Mouse (Mus musculus) c-Kit-positive CD71-negative TER-119-negative erythroid progenitor cells, embryonic 14.5 days (primary cell): ENCODE results near the gene Rnase11.
A peak's percentile ranks its signal among the peaks of the same experiment; 100 is the strongest.
"Not testable (repeated sequence)": the region's sequence is repeated elsewhere in the genome, so short reads cannot be mapped to it uniquely, and the experiment has no call there.

Experiments
- DNase-seq: peaks from one replicate; pipeline ENCODE4 v3.0.0-alpha.2; 2013; ENCODE audit warnings: low read depth

Rnase11 gene

DNA sequence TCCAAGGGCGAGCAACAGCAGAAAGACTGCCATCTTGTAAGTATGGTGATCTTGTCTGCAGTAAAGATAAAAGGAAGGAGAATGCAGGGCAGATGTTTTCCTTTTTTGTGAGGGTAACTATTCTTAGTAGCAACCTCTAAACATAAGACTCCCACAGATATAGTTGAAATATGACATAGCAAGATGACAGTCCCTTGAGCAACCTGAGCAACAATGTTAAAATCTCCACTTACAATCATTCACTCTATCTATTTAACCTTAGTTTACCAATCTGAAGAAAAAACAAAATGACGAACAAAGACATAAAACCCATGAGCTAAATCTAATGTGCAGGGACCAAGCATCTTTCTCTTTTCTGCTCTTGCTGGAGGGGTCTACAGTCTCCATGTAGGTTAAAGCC is at the start of gene Rnase11:
TSS of gene Rnase11 (minus strand) at position 101 of the 400 bp plus-strand sequence.
- DNase-seq, result no peak

- no peak for DNase-seq
These were observed 49.0 kb upstream of the Rnase11 start for GRCm38 (mm10) chr14:51098921-51099320.

DNA sequence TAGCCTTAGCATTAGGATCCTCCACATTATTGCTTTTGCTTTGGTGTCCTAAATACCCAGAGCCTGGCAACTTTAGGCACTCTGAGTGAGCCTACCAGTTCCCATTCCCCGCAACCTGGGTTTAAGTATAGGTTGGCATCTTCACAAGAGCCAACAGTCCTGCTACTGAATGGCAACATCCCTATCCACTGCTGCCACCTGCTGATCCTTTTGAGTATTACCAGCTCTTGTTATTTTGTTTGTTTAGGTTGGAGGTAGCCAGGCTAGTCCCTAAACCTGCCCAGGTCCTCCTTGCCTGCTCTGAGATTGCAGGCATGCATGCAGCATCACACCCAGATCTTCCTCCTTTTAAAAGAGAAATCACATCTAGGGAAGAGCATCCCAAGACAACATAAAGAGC is 48.3 kb upstream of the Rnase11 start:
- DNase-seq, result not testable (repeated sequence)

DNA sequence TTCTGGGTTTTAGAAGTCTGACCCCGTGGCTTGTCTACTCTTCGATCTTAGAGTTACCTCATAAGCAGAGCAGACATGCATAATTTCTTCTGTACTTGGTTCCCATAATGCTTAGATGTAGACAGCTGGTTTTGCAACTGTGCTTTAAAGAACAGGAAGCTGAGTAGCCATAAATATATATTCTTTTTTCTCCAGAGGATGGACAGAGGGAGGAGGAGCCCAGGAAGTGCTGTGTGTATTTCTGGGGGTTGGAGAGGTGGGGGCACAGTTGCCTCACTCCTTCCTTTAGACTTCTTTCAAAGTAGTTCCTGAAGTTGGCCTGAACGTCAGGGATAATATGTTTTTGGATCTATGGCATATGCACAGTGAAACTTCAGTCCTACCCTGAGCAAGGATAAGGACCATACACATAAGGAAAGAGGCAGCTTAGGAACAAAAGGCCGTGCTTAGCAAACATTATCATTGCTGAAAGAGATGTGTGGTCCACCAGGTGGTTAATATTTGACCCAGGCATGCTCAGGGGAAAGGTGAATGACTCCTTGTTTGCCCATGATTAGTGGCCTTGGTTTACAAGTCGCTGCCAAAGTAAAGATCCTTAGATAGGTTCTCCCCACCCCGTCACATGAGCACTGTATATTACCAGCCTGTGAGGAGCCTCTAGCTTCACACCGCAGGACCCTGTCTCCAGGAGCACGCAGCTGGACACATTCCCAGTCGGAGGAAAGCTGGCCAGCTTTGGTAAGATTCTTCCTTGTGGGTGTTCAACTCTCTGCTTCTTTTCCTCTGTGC is 46.0 kb upstream of the Rnase11 start:
- DNase-seq, result no peak

- DNase-seq, result no peak
These were observed 45.0 kb upstream of the Rnase11 start for GRCm38 (mm10) chr14:51094921-51095320.

DNA sequence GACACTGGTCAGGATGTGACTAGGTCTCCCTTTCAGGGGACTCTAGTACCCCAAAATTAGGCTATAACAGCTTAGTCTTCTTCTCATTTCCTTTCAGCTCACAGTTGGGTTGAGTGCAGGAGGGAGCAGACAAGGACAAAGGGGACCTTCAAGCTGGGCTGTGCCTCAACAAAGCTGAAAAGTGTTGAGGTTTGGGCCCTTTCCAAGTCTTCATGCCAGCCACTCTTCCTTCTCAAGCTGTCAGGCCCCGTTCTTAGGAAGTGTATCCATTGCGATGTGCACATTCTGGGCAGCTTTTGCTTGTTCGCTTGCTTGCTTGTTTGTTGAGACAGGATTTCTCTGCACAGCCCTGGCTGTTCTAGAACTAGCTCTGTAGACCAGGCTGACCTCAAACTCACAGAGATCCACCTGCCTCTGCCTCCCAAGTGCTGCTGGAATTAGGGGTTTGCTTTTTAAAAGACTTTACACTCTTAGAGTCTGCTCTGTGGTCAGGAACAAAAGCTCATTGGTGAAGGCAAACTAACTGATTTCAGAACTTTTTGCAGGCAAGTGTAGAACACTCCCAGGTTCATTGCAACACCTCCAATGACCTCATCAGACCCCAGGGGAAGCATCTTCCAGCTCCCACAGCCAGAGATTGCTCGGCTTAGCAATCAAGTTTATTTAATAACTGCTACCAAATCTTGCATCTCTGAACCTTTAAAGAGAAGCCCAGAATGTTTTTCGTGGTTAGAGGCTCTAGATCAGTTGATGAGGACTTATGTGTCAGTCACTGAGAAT is 44.3 kb upstream of the Rnase11 start:
- DNase-seq, result no peak

DNA sequence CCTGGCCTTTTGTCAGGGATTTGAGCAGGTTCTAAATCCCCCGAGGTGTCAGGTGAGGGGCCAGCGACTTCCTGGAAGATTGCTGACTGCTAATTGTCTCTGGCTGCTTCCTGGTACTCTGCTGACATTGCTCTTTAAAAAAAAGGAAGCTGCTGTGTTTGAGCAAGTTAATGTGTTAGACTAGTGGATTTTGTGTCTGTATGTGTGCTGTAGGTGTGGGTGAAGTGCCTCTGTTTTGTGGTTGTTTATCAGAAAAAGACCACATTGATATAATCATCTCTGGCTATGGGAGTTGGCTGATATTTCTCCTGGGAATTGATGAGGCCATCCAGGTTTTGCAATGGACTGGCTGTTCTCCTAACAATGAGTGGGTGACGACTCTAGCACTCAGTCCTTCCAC is 43.5 kb upstream of the Rnase11 start:
- no peak for DNase-seq

DNA sequence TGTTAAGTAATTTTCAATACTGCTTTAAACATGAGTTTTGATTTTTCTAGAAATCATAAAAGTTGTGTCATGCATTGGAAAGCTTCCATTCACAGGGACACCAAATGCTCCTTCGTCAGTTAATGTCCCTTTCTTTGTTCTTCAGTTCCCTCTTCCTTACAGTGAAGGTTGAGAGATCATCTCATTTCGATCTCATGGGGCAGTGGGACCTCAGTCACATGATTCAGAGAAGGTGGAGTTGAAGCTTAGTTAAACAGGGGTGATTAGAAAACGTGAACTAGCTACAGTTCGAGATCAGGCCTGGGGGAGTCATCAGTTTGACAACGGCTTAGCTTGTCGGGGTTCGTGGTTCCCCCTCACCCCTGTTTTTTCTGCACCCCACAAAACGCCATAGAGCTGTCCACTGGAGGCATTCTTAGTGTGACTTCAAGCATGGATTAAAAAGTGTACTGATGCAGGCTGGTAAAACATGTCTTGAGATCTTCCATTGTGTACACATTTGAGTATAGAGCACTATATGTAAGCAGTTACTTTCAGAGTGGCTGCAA is 42.2 kb upstream of the Rnase11 start:
- no peak for DNase-seq

DNA sequence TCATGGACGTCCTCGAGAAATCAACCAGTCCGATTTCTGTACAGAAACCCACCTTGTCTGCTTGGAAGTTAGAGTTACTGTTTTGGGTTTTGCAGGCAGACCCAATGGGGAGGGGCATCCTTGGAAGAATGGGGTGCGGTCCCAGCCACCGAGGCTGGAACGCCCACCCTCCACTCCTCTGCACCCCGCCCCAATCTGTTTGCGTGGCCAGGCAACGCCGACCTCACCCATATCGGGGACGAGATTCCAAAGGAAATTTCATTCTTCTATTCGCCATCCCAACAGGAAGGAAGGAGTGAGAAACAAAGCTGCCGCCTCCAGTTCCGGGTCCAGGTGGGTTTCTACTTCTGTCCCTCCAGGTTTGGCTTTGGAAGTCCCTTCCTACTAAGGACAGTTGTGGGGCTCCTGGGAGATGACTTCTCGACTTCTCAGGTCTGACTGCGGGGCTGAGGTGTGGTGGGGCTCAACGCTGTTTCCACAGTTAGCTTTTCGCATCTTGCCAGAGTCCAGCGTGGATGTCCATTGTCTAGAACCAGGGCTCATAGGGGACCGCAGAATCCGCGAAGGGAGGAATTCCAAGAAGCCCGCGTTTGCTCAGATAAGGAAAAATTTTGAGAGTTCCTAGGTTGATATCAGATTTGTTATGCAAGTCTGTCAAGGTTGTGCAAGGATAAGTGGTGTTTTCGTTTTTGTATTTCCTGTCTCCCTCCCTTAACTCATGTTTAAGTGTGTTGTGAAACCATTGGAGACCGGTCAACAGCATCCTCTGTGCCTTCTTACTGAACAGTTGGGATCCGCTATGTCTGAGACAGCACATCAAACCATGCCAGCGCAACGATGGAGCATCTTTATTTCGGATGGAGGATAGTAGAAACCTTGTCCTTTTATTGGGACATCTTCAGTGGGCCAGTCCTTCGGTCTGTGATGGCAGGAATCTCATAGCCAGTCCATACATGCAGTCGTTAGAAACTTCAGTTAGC is 41.2 kb upstream of the Rnase11 start, which contains the start of the genes Rnase4 and Ang:
TSS of gene Rnase4 (plus strand) at position 157 of the 980 bp plus-strand sequence.
TSS of gene Ang (plus strand) at position 230 of the 980 bp plus-strand sequence.
- DNase-seq, result no peak

DNA sequence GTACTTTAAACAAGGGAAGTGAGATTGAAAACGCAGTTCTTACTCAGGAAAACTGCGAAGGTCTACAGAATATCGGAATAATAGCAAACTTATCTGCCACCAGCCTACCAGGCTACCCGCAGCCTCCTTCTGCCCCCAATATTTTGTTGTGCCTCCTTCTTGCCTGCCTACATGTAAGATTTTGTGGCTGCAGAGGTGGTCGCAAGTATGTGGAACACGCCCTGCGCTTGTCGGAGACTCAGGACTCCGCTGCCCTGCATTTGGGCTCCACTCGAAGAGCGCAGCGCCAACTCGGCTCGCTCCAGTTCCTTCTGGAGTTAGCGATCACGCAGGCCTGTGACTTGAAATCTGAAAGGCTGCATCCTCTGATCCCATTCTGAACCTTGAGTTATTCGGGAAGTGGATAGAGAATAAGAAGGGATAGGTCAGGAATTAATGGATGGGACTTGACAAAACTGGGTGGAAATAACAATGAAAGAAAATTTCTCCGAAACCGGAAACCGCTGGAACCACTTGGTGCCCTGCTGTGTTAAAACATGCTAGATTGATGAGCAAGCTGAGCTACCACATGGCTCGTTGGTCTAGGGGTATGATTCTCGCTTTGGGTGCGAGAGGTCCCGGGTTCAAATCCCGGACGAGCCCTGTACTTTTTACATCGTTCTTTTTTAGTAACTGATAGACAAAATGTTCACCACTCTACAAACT is 40.3 kb upstream of the Rnase11 start:
- no peak for DNase-seq

DNA sequence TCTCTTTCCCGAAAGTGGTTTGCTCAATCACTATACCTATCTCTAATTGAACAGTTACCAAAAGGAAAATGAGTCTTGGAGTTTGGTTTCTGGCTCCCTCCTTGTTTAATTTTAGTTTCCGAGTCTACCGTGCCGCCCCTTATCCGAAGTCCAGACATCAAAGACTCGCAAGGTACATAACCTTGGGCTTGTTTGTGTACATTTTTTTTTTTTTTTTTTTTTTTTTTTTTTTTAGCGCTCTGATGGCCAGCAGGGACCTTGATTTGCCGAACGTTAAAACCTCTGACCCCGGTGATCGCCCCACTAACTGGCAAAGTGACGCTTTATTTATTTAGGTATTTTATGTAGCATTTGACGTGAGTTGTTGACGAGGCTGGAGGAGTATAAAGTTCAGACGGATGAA is 39.7 kb upstream of the Rnase11 start:
- DNase-seq, result no peak

GRCm38 (mm10) chr14:51088970-51089673 is 39.2 kb upstream of the Rnase11 start:
- DNase-seq, result peak; percentile 98

DNA sequence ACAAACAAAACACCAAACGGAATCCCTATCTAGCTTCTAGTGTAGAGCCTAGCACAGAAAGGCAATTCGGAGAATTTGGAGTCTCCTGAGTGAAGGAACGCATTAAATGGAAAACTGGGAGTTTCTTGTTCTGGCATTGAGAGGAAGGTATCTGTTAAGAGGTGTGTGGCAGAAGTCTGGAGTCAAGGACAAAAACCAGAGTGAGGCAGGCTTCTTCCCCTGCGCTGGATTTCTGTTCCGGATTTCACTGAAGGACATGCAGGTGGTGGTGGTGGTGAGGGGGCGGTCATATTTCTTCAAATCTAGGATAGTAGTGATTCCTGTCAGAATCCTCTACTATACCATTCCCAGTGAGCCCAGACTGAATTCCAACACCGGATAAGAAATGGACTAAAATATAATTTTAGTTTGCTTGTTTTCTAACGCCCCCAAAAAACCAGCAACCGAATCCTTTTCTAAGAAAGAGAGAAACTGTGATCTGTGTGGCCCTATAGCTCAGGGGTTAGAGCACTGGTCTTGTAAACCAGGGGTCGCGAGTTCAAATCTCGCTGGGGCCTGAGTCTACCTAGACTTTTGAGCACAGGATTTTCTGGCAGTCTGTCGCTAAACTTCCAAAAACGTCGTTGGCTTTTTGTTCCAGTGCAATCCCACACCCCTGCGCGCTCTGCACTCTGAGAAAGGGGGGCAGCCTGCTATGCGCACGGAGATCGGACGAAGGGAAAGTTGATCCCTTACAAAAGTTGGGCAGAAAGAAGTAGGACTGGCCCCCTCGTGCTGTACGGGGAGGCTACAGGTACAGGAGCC is 38.4 kb upstream of the Rnase11 start:
- no peak for DNase-seq

- no peak for DNase-seq
These were observed 37.8 kb upstream of the Rnase11 start for GRCm38 (mm10) chr14:51087762-51088161.

DNA sequence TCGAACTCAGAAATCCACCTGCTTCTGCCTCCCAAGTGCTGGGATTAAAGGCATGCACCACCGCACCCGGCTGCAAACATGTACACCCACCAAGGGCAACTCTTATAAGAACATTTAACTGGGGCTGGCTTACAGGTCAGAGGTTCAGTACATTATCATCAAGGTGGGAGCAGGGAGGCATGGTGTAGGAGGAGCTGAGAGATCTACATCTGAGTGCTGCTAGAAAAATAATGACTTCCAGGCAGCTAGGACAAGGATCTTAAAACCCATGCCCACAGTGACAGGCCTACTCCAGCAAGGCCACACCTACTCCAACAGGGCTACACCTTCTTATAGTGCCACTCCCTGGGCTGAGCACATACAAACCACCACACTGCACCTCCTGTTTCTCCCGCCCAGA is 35.9 kb upstream of the Rnase11 start:
- DNase-seq, result no peak

DNA sequence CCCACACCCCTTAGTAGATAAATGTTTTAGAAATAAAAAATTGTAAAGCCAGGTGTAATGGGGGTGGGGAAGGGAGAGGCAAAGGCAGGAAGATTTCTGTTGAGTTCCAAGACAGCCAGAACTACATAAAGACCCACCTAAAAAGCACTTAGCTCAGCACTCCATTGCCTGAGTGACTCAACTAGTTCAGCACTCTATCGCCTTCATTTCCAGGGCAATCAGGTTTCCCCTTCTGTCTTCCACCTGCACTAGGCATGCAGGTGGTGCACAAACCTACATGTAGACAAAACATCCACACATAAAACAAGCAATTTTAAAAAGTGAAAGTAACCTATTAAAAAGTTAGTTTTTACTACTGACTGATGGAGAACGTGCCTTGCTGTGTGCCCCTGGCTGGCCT is 35.1 kb upstream of the Rnase11 start:
- no peak for DNase-seq

GRCm38 (mm10) chr14:51083805-51084204 is 33.8 kb upstream of the Rnase11 start:
- DNase-seq, result no peak

DNA sequence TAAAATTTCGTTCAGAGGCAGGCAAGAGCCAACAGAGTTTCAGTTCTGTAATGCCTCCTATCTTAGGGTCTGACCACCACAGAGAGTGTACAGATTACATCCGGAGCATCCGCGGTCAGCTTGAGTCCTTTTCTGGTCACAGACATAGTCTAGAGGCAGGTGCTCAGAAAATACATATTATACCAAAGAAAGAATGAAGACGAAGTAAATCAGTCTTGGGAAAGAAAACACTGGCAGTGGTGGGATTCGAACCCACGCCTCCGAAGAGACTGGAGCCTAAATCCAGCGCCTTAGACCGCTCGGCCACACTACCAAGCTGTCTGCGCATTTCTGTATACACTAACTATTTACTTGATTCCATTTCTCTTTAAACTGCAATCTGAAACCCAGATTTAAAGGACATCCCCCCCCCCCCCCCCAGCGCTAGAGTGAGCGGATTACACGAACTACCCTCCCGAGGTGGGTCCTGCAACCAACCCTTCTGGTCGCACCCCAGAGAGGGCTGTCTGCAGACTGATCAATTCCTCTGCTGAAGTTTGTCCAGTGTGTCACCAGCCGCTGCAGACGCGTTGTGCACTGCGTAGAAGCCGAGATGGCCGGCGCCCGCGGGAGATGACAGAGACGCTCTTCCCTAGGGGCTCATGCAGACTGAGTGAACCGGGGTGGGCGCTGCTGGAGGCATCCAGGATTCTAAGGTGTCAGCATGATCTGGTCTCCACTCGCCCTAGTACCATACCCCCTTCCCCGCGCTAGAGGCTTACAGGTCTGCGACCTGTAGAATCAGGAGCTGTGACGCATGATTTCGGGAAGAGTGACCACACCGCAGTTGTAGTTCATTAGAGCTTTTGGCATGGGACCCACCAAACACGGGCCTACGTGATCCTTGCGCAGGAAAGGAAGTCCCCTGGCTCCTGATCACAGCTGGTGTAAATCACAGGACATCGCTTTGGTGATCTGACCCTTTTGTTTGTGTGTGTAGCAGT is 32.9 kb upstream of the Rnase11 start:
- DNase-seq, result no peak
